Mouse (Mus musculus) heart, embryonic 10.5 days (tissue): ENCODE results near the gene Aggf1. TPM values are rescaled to one million over a fixed set of nuclear protein-coding genes. Genes with fewer than 3 reads are reported as not detected.

Source experiments
- DNase-seq: peaks from one replicate; pipeline ENCODE4 v3.0.0-alpha.2; 2017; ENCODE audit warnings: low spot score
- H3K27ac ChIP-seq: fragments of 300-500 bp; sonication (generic); 2 replicates; pipeline ENCODE4 v1.5.1; 2016; ENCODE audit warnings: mild to moderate bottlenecking
- H3K27me3 ChIP-seq: fragments of 300-500 bp; sonication (generic); 2 replicates; pipeline ENCODE4 v1.6.1; 2016; ENCODE audit warnings: mild to moderate bottlenecking; ENCODE audit not compliant: poor library complexity, insufficient read depth, severe bottlenecking
- H3K36me3 ChIP-seq: fragments of 300-500 bp; sonication (generic); 2 replicates; pipeline ENCODE4 v1.6.1; 2016; ENCODE audit warnings: mild to moderate bottlenecking, moderate library complexity
- H3K4me1 ChIP-seq: fragments of 300-500 bp; sonication (generic); 2 replicates; pipeline ENCODE4 v1.6.1; 2016; ENCODE audit warnings: mild to moderate bottlenecking
- H3K4me3 ChIP-seq: fragments of 300-500 bp; sonication (generic); 2 replicates; pipeline ENCODE4 v1.5.1; 2016; ENCODE audit warnings: mild to moderate bottlenecking, moderate library complexity
- H3K9me3 ChIP-seq: fragments of 300-500 bp; sonication (generic); 2 replicates; pipeline ENCODE4 v1.6.1; 2016; ENCODE audit warnings: mild to moderate bottlenecking, moderate library complexity
- WGBS: fragments of 180-500 bp; shearing (Covaris S2); methylation state at CpG from one replicate; pipeline ENCODE4 v1.1.7; 2016; 5-methylcytosine and 5-hydroxymethylcytosine counted together
- polyA plus RNA-seq: library from polyadenylated mRNA; unstranded; fragments of >200 nt; fragmentation: Nextera tagmentation; extraction: Ambion mirVana; gene quantifications from 2 replicates; pipeline ENCODE4 v1.2.1, GENCODE M21; 2016

The Aggf1 gene
- polyA plus RNA-seq, 1 experiment from 2014 or later, result 34.5 TPM

DNA sequence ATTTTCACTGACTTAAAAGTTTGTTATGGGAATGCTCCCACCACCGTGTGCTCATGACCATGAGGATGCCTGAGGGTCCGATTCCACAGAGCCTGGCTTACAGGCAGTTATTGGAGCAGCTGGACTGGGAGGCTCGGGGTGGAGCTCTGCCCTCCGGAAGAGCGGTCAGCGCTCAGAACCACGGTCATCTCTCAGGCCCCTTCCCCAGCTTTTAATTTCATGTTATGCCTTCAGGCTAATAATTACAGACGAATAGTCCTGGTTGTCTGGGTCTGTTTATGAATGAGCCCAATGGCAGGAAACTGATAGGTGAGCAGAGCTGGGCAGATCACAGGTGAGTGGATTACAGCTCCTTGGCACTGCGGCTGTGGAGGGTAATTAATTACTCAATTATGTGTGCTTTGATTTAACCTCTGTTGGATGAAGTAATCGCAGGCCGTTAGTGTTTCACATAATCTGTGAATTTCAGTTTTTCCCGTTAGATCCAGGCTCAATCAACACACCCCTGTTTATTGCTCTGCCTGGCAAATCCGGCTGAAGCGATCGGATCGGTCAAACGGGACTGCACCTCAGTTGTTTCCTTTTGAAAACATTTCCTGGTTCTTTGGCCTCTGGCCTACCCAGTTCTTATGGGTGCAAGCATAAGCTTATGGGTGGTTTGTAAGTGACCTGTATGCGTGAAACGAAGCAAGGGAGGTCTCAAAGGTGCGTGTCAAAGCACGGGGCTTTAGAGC lies 48.4 kb downstream of the Aggf1 start:
- peaks cover 14% of the 10 kb centered on the region for H3K4me1 ChIP-seq
- DNase-seq, result no peak
- 18% methylated on average over 21 of the region's 21 CpGs for WGBS
- no peaks in the 10 kb centered on the region for H3K9me3 ChIP-seq
- no peaks in the 10 kb centered on the region for H3K27me3 ChIP-seq
- peaks cover 10% of the 10 kb centered on the region for H3K36me3 ChIP-seq
- H3K4me3 ChIP-seq, result peak overlapping the region; percentile 87
- H3K27ac ChIP-seq, result peak overlapping the region; percentile 100

DNA sequence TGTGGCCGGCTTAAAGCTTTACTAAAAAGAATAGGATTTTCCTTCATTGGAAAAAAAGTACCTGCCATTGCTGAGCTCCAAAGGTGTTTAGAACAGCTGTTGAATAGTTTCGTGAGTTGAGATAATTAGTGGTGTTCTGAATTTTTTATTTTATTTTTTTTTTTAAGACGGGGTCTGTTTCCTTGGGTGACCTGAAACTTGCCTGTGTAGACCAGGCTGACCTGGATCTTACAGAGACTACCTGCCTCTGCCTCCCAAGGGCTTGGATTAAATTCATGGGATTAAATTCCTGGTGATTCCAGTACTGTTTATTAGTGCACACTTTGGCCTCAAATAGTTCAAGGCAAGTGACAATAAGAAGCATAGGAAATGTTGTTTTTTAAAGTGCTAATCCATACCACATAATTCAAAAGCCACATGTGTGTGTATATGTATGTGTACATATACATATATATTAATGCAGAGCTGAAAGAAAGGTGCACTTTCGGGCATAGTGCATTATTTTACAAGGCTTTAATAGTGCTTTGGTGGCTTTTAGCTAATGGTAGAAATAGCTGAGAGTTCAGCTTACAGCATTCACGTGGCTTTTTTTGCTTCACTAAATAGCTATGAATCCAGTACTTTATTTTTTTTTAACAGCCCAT lies 49.1 kb downstream of the Aggf1 start:
- peaks cover 14% of the 10 kb centered on the region for H3K4me1 ChIP-seq
- H3K9me3 ChIP-seq, result no peaks in the 10 kb centered on the region
- no peaks in the 10 kb centered on the region for H3K27me3 ChIP-seq
- peak overlapping the region; percentile 87 for H3K4me3 ChIP-seq
- 19% methylated on average over 5 of the region's 5 CpGs for WGBS
- H3K36me3 ChIP-seq, result peaks cover 10% of the 10 kb centered on the region
- H3K27ac ChIP-seq, result peak overlapping the region; percentile 100
- DNase-seq, result no peak

DNA sequence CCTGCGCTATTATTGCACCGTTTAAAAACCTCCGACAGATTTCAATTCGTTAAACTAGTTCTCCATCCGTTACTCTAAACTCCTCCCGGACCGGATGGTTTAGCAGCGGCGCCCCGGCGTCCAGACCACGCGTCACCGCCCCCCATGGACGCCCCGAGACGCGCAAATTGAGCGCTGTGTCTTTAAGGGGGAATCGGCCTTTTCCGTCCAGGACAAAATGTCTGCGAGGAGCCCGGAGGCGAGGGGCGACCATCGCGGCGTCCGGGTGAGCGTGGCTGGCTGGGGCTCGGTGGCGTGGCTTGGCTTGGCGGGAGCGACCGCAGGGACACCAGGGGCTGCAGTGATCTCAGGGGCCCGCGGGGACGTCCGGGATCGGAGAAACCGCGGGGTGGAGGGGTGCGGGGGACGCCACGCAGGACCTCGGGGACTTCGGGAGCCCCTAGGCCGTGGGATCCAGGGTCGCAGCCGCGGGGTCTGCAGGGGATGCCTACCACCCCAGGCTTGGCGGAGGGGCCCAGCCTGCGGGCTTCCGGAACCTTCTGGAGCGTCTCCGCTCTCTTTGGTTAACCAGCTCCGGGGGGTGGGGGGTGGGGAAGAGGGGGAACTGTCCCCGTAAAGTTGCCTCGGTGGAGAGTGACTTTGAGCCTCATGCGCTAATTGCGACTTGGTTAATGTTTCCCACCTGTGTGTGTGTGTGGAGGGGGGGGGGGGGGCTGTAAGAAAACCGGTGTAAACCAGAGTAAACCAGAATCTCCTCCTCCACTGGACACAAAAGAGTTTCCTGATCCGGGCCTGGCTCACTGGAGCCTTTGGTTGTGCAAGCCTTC lies 49.9 kb downstream of the Aggf1 start:
- Histone ChIP-seq H3K27me3 (no peaks in the 10 kb centered on the region), H3K9me3 (no peaks in the 10 kb centered on the region), H3K4me1 (peaks cover 14% of the 10 kb centered on the region), H3K27ac (peak overlapping the region; percentile 100), H3K4me3 (peak overlapping the region; percentile 87), H3K36me3 (peaks cover 10% of the 10 kb centered on the region)
- WGBS, result under 1% methylated on average over 62 of the region's 63 CpGs
- DNase-seq, result peak; percentile 88

DNA sequence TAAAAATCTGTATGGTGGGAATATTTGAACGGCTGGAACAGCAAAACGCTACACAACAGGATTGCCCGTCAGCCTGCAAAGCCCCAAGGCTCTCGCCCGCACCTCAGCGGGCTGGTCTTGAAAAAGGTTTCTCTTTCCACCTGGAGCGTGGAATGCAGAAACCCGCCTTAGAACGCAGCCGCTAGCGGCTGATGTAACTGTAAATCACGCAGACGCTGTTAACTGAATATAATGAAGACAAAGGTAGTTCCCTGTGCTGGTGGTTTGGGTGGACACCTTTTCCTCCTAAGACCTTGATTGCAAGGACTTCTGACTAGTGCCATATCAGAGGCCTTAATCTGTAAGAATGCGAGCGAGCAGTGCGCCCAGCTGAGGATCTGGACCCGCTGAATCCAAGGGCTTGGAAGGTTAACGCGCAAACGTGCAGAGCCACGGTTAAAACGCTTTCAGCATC lies 50.5 kb downstream of the Aggf1 start:
- Histone ChIP-seq H3K4me1 (peaks cover 14% of the 10 kb centered on the region), H3K27me3 (no peaks in the 10 kb centered on the region), H3K27ac (peak overlapping the region; percentile 100), H3K36me3 (peaks cover 10% of the 10 kb centered on the region), H3K4me3 (peak overlapping the region; percentile 87), H3K9me3 (no peaks in the 10 kb centered on the region)
- no peak for DNase-seq
- WGBS, result under 1% methylated on average over 22 of the region's 22 CpGs

DNA sequence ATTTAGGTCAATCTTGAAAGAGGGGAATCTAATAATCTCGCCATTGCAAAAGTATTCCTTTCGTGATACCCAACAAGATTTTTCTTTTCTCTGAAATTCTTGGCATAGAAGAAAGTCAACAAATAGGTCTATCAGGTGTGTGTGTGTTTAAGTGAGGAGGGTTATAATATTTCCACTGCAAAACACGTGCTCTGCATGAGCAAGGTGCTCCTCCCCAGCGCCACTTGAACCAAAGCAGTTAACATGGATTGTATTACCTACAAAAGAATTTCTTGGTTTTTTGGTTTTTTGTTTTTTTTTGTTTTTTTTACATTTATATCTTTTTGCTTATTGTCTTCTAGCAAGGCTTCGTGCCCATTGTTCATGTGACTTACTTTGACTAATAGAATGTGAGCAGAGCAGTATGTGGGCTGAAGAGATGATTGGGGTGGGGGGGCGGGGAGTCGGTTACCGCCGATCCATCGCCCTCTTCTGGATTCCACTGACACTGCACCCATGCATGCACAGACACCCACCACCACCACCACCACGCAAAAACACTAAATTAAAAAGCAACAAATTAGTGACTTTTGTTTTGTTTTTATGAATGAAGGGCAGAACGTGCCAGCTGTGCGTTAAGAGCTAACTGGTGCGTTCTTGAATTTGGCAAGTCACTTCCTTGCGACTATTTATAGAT lies 51.1 kb downstream of the Aggf1 start:
- H3K27ac ChIP-seq, result peak overlapping the region; percentile 100
- H3K27me3 ChIP-seq, result no peaks in the 10 kb centered on the region
- WGBS, result 25% methylated on average over 15 of the region's 15 CpGs

DNA sequence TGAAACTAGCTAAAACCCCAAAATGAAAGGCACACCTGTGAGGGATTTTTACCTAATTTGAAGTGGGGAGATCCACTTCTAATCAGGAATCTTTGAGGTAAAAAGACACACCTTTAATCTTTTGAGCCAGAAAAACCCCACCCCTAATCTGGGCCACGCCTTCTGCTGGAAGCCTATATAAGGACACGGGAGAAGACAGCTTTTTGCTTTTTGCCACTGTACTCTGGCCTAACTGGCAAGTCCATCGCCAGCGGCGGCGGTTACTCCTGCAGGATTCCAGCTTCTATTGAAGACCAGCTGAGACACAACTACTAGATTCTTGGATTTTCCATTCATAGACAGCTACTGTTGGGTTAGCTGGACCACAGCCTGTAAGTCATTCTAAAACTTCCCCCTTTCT lies 51.8 kb downstream of the Aggf1 start, which contains the start of gene Zbed3:
Gene Zbed3 (plus strand): TSS at position 213 of the 400 bp plus-strand sequence.
- peak within 1 kb of the TSS; percentile 87 for H3K4me3 ChIP-seq
- H3K4me1 ChIP-seq, result peaks cover 10% of the 10 kb centered on the region
- no peaks in the 10 kb centered on the region for H3K27me3 ChIP-seq
- no peaks in the 10 kb centered on the region for H3K9me3 ChIP-seq
- no peak for DNase-seq
- H3K36me3 ChIP-seq, result peaks cover 3% of the 10 kb centered on the region; the same call in 1 of the 2 replicates
- peak within 1 kb of the TSS; percentile 100 for H3K27ac ChIP-seq
- WGBS, result 87% methylated on average over 6 of the region's 6 CpGs

More for the DNA sequence above, 51.1 kb downstream of the Aggf1 start:
- Histone ChIP-seq H3K9me3 (no peaks in the 10 kb centered on the region), H3K36me3 (peaks cover 9% of the 10 kb centered on the region), H3K4me3 (peak overlapping the region; percentile 87), H3K4me1 (peaks cover 13% of the 10 kb centered on the region)
- peak; percentile 82 for DNase-seq

DNA sequence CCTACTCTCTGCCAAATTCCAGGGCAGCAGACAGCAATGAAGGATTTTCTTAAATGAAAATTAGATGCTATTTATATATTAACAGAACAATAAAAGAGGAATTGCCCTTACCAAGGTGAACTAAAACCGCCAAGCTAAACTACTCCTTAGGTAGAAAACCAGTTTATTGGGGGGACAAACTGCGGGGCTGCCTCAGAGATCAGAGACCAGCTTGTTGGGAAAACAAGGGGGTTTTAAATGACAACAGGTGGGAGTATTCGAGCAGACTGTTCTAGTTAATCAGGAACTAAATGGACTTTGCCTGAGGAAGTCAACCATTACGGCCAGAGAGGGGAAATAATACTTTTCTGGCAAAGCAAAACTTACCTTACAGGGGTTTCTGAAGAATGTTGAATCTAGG lies 54.7 kb downstream of the Aggf1 start:
- Histone ChIP-seq H3K9me3 (no peaks in the 10 kb centered on the region), H3K27ac (no peak overlapping the region), H3K36me3 (no peaks in the 10 kb centered on the region), H3K4me1 (no peaks in the 10 kb centered on the region), H3K4me3 (no peak overlapping the region), H3K27me3 (no peaks in the 10 kb centered on the region)
- DNase-seq, result no peak
- WGBS, result 60% methylated on average over 4 of the region's 4 CpGs

DNA sequence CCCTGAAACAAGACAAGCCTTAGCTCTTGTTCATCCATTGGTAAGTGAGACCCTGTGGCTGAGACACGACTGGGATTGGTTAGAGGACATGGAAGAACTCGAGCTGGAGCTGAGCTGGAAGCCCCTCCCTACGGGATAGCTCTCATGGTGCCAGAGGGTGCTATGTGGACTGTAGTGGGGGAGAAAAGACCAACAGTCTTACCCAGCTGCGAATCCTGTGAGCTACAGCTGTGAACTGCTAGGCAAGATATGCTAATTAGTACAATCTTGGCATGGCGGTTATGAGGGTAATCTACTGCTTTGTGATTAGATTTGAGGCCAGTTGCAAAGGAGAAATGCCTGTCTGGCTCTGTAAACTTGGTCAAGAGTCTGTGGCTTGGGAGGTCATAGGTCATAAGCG lies 56.0 kb downstream of the Aggf1 start:
- H3K4me1 ChIP-seq, result no peaks in the 10 kb centered on the region
- no peak for DNase-seq
- H3K27me3 ChIP-seq, result no peaks in the 10 kb centered on the region; the same call in 1 of the 2 replicates
- no peaks in the 10 kb centered on the region for H3K36me3 ChIP-seq
- H3K9me3 ChIP-seq, result no peaks in the 10 kb centered on the region
- 53% methylated on average over 6 of the region's 6 CpGs for WGBS
- H3K4me3 ChIP-seq, result no peak overlapping the region
- H3K27ac ChIP-seq, result no peak overlapping the region

DNA sequence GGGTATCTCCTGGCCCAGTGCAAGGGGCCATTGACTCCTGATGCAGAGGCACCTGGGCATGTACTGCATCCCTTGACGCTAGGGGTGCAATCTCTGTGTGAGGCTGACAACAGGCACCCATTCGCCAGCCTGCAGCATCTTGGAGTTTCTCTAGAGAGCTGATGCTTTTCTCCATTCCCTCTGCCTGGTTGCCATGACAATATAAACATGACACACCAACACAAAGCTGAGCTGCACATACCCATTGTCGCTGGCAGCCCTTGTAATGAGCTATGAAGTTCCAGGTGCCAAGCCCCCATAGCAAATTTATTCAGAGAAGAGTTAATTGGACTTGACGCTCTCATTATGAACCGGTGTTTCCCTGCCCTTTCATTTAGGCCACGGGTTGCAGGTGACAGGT lies 63.1 kb downstream of the Aggf1 start:
- DNase-seq, result no peak
- peaks cover 6% of the 10 kb centered on the region; the same call in 1 of the 2 replicates for H3K4me1 ChIP-seq
- 76% methylated on average over 6 of the region's 6 CpGs for WGBS
- no peaks in the 10 kb centered on the region; the same call in 1 of the 2 replicates for H3K27me3 ChIP-seq
- no peak overlapping the region for H3K27ac ChIP-seq
- H3K9me3 ChIP-seq, result no peaks in the 10 kb centered on the region
- H3K4me3 ChIP-seq, result no peak overlapping the region
- H3K36me3 ChIP-seq, result no peaks in the 10 kb centered on the region

DNA sequence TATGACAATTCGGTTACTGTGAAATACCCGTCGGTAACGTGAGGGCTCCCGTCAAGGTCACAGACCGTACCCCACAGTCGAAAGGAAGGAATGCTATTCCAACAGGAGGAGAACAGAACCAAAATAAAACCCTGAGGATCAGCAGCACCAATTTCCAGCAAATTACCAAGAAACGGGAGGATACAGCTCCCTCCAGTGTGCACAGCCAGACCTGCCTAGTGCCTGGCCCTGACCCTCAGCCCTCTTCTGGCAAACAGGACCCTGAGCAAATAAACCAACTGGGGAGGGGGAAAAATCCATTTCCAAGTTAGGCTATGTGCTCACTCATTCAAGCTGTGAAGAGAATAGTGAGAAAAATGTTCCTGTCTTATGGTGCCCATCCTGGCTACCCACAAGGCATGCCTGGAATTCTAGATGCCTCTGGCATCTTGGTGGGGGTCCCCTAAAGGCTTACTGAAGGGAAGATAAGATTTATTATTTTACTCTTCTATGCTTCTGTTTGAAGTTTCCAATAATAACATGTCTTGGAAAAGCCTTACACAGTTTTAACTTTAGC lies 68.0 kb downstream of the Aggf1 start:
- no peak for DNase-seq
- no peak overlapping the region for H3K4me3 ChIP-seq
- 63% methylated on average over 8 of the region's 8 CpGs for WGBS
- no peaks in the 10 kb centered on the region for H3K27me3 ChIP-seq
- H3K27ac ChIP-seq, result no peak overlapping the region
- H3K36me3 ChIP-seq, result no peaks in the 10 kb centered on the region
- H3K9me3 ChIP-seq, result no peaks in the 10 kb centered on the region
- H3K4me1 ChIP-seq, result peaks cover 7% of the 10 kb centered on the region; the same call in 1 of the 2 replicates

DNA sequence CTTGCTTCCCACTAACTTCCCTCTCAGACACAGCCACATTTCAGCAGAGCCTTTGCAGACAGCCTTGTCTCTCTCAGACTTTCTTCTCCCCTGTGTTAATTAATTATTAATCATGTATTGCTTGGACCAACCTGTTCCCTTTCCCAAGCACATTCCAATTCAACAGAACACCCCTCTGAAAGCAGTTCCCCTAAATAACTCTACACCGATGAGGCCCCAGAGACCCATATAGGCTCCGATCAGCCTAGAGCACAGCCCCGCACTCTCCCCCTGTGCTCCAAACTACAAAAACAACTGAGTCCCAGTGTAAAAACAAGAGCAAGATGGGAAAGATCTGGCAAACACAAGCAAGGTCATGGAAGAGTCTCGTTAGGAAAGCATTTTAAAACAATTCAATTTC lies 68.6 kb downstream of the Aggf1 start:
- Histone ChIP-seq H3K9me3 (no peaks in the 10 kb centered on the region), H3K36me3 (no peaks in the 10 kb centered on the region), H3K4me1 (peaks cover 7% of the 10 kb centered on the region; the same call in 1 of the 2 replicates), H3K4me3 (no peak overlapping the region), H3K27ac (no peak overlapping the region), H3K27me3 (no peaks in the 10 kb centered on the region)
- DNase-seq, result no peak
- 74% methylated on average over 4 of the region's 4 CpGs for WGBS
